Mouse (Mus musculus) brown adipose tissue, adult 24 weeks (tissue): Measurements from ENCODE around the gene Setd1a. TPM values are rescaled to one million over a fixed set of nuclear protein-coding genes. Genes with fewer than 3 reads are reported as not detected.

Source experiments
- H3K27ac ChIP-seq: fragments of 200-500 bp; replicated peaks from 2 replicates; pipeline ENCODE4 v1.5.1; 2012; ENCODE audit warnings: low read depth, mild to moderate bottlenecking, low read length
- H3K4me1 ChIP-seq: fragments of 200-500 bp; 2 replicates; pipeline ENCODE4 v1.6.1; 2012; ENCODE audit warnings: low read length, mixed read lengths; ENCODE audit not compliant: control insufficient read depth, insufficient read depth, insufficient read length
- H3K4me3 ChIP-seq: fragments of 200-500 bp; 2 replicates; pipeline ENCODE4 v1.5.1; 2012; ENCODE audit warnings: low read depth, mild to moderate bottlenecking, low read length, moderate library complexity; ENCODE audit not compliant: insufficient read depth
- polyA plus RNA-seq: library from polyadenylated mRNA; stranded (reverse); fragments of >200 nt; gene quantifications from 2 replicates; pipeline ENCODE4 v1.2.4, GENCODE M21; 2012; ENCODE audit not compliant: missing spikeins, insufficient read depth, insufficient read length

Gene Setd1a
- polyA plus RNA-seq, 1 experiment = 11.7 TPM

GRCm38 (mm10) chr7:127802313-127802712, 25.8 kb downstream of the Setd1a start:
- H3K4me1 ChIP-seq = peaks cover 8% of the 10 kb centered on the region; the same call in 1 of the 2 replicates
- no peak overlapping the region for H3K4me3 ChIP-seq
- H3K27ac ChIP-seq = no peak overlapping the region

GRCm38 (mm10) chr7:127808821-127809220, 32.4 kb downstream of the Setd1a start:
- peaks cover under 1% of the 10 kb centered on the region; the same call in 1 of the 2 replicates for H3K4me1 ChIP-seq
- H3K4me3 ChIP-seq = no peak overlapping the region
- no peak overlapping the region for H3K27ac ChIP-seq

- H3K4me1 ChIP-seq = peaks cover 9% of the 10 kb centered on the region
- H3K27ac ChIP-seq = no peak overlapping the region
- no peak overlapping the region for H3K4me3 ChIP-seq
Observed at GRCm38 (mm10) chr7:127809846-127810245, 33.4 kb downstream of the Setd1a start.

GRCm38 (mm10) chr7:127810650-127811049, 34.2 kb downstream of the Setd1a start:
- Histone ChIP-seq H3K27ac (no peak overlapping the region), H3K4me3 (no peak overlapping the region), H3K4me1 (peaks cover 17% of the 10 kb centered on the region)

- H3K4me1 ChIP-seq = peaks cover 21% of the 10 kb centered on the region
- no peak overlapping the region for H3K4me3 ChIP-seq
- H3K27ac ChIP-seq = no peak overlapping the region
Observed at GRCm38 (mm10) chr7:127811240-127811639, 34.8 kb downstream of the Setd1a start.

GRCm38 (mm10) chr7:127812292-127812691, 35.8 kb downstream of the Setd1a start:
- Histone ChIP-seq H3K27ac (peak overlapping the region; percentile 81; the same call in 1 of the 2 replicates), H3K4me1 (peaks cover 21% of the 10 kb centered on the region), H3K4me3 (no peak overlapping the region)

GRCm38 (mm10) chr7:127813821-127814220, 37.4 kb downstream of the Setd1a start:
- peaks cover 21% of the 10 kb centered on the region for H3K4me1 ChIP-seq
- H3K4me3 ChIP-seq = peak overlapping the region; percentile 26
- H3K27ac ChIP-seq = peak overlapping the region; percentile 93

GRCm38 (mm10) chr7:127814241-127814921, 37.9 kb downstream of the Setd1a start:
- H3K27ac ChIP-seq = peak overlapping the region; percentile 93
- H3K4me1 ChIP-seq = peaks cover 25% of the 10 kb centered on the region
- peak overlapping the region; percentile 26 for H3K4me3 ChIP-seq

- Histone ChIP-seq H3K27ac (peak overlapping the region; percentile 93), H3K4me1 (peaks cover 29% of the 10 kb centered on the region), H3K4me3 (no peak overlapping the region)
Observed at GRCm38 (mm10) chr7:127815116-127815665, 38.7 kb downstream of the Setd1a start.

GRCm38 (mm10) chr7:127815954-127816821, 39.7 kb downstream of the Setd1a start:
- Histone ChIP-seq H3K4me3 (no peak overlapping the region), H3K27ac (peak overlapping the region; percentile 93)

GRCm38 (mm10) chr7:127817053-127817452, 40.6 kb downstream of the Setd1a start:
- Histone ChIP-seq H3K27ac (peak overlapping the region; percentile 62), H3K4me1 (peaks cover 29% of the 10 kb centered on the region), H3K4me3 (no peak overlapping the region)

More at GRCm38 (mm10) chr7:127815954-127816821, 39.7 kb downstream of the Setd1a start:
- H3K4me1 ChIP-seq = peaks cover 29% of the 10 kb centered on the region

- Histone ChIP-seq H3K4me1 (peaks cover 29% of the 10 kb centered on the region), H3K27ac (no peak overlapping the region), H3K4me3 (no peak overlapping the region)
Observed at GRCm38 (mm10) chr7:127817776-127818175, 41.3 kb downstream of the Setd1a start.

GRCm38 (mm10) chr7:127820836-127821509, 44.5 kb downstream of the Setd1a start:
- Histone ChIP-seq H3K4me3 (no peak overlapping the region), H3K4me1 (peaks cover 10% of the 10 kb centered on the region; the same call in 1 of the 2 replicates), H3K27ac (no peak overlapping the region)

- no peak overlapping the region for H3K4me3 ChIP-seq
- peaks cover 8% of the 10 kb centered on the region; the same call in 1 of the 2 replicates for H3K4me1 ChIP-seq
- H3K27ac ChIP-seq = no peak overlapping the region
Observed at GRCm38 (mm10) chr7:127822494-127822893, 46.0 kb downstream of the Setd1a start.
